Mouse (Mus musculus): ENCODE measurements around the gene Actc1. TPM values are rescaled to one million over a fixed set of nuclear protein-coding genes. Genes with fewer than 3 reads are reported as not detected.

The Actc1 gene
- total and polyA plus RNA-seq, 3 experiments, result not detected

DNA sequence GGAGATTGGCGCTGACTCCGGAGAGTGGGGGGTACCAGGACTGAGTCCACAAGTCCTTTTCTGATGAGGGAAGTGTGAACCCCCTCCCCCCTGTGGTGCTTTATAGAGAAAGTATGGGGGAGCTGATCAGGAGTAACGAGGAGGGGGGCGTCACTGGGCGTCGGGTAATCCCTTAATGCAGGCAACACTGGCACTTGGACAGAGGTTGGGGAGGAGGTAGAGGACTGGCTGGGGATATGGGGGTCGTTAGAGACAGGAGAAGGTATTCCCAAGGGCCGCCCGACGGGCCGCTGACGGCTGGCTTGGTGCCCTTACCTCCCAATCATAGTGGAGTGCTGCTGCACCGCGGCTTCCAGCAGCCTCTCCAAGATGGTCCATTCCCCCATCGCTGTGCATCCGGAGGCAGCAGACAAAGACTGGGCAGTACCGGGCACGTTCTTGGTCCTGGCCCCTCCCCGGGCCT lies 40.6 kb downstream of the Actc1 start:
- H3K79me2 ChIP-seq (replicated peaks; ENCODE audit: control insufficient read depth, extremely low read depth, insufficient read depth, poor library complexity, severe bottlenecking), result no peaks in the 10 kb centered on the region
- H3K9me3 ChIP-seq (replicated peaks; ENCODE audit: low read length), result peaks cover 3% of the 10 kb centered on the region
- no peaks in the 10 kb centered on the region for H3K27me3 ChIP-seq (replicated peaks)
- dilution Hi-C loops (cut with MboI; ENCODE audit: extremely low pct_ligation_motif_present, extremely low pct_unique_long_range_greater_than_20kb, low sequenced_read_pairs), result no loop called here
- DNase-seq (ENCODE audit: extremely low read depth), result no peak
- no peak overlapping the region for H3K4me2 ChIP-seq (ENCODE audit: insufficient read depth, low read depth, poor library complexity, severe bottlenecking)
- no peak overlapping the region for H3K9ac ChIP-seq (ENCODE audit: insufficient read depth, low read depth)
- no peak overlapping the region for H3K4me3 ChIP-seq (replicated peaks in 1 of 3; ENCODE audit: low read depth in 2 of 3, low read length in 2 of 3, poor library complexity in 1 of 3)
- H3K27ac ChIP-seq (ENCODE audit: insufficient read depth, low read depth), result no peak overlapping the region
- no peaks in the 10 kb centered on the region for H3K36me3 ChIP-seq (replicated peaks in 1 of 2; ENCODE audit: control insufficient read depth in 1 of 2, insufficient read depth in 1 of 2, low read length in 1 of 2)
- no peak for TF ChIP-seq GABPA (IDR thresholded peaks at IDR 0.05; ENCODE audit: insufficient replicate concordance, low read depth, low read length)
- TF ChIP-seq BHLHE40 (IDR thresholded peaks at IDR 0.05; ENCODE audit: low read depth, low read length), result no peak
- no peak for TF ChIP-seq CHD2 (IDR thresholded peaks at IDR 0.05; ENCODE audit: low read length)
- no peak for TF ChIP-seq NRF1 (IDR thresholded peaks at IDR 0.05; ENCODE audit: low read depth, low read length)
- TF ChIP-seq CTCF (conservative IDR thresholded peaks at IDR 0.05 in 1 of 2, IDR thresholded peaks at IDR 0.05 in 1 of 2; ENCODE audit: low read depth in 2 of 2, low read length in 2 of 2), result no peak
- no peak for TF ChIP-seq TBP (conservative IDR thresholded peaks at IDR 0.05; ENCODE audit: low read depth, low read length)
- TF ChIP-seq RCOR1 (conservative IDR thresholded peaks at IDR 0.05; ENCODE audit: low read depth, low read length), result no peak
- TF ChIP-seq UBTF (IDR thresholded peaks at IDR 0.05; ENCODE audit: low read depth, low read length), result no peak
- TF ChIP-seq ETS1 (conservative IDR thresholded peaks at IDR 0.05; ENCODE audit: low read depth, low read length), result no peak
- no peak for TF ChIP-seq ZKSCAN1 (IDR thresholded peaks at IDR 0.05; ENCODE audit: borderline replicate concordance, low read depth, low read length)
- TF ChIP-seq POLR2AphosphoS2 (IDR thresholded peaks at IDR 0.05; ENCODE audit: low read depth, low read length), result no peak
- TF ChIP-seq TCF12 (IDR thresholded peaks at IDR 0.05; ENCODE audit: low read depth, low read length), result no peak
- H3K4me1 ChIP-seq (ENCODE audit: control insufficient read depth in 1 of 2, insufficient read depth in 2 of 2), result no peaks in the 10 kb centered on the region
- in situ Hi-C loops (cut with MboI; ENCODE audit: low pct_ligation_motif_present, low pct_unique_long_range_greater_than_20kb, low sequenced_read_pairs), result no loop called here

DNA sequence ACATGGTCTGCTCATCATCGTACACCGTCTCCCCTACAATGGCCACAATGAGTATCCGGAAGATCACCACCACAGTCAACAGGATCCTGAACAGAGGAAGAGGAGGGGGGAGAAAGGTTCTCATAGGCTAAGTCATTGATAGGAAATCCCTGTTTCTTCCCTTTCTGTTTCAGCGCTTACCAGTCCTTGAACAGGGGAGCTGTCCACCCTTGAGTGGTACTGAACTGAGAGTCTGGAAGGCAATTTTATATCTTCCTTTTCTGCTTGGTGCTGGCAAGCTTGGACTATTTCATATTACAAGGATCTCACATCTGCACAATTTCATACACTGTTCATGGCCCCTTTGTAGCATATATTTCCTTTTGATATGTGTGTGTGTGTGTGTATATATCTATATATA lies 41.5 kb downstream of the Actc1 start:
- peaks cover 3% of the 10 kb centered on the region for H3K9me3 ChIP-seq (replicated peaks; ENCODE audit: low read length)
- peak; percentile 21 for DNase-seq (ENCODE audit: extremely low read depth)
- in situ Hi-C loops (cut with MboI; ENCODE audit: low pct_ligation_motif_present, low pct_unique_long_range_greater_than_20kb, low sequenced_read_pairs) (no loop called here), dilution Hi-C loops (cut with MboI; ENCODE audit: extremely low pct_ligation_motif_present, extremely low pct_unique_long_range_greater_than_20kb, low sequenced_read_pairs) (no loop called here)
- no peak for TF ChIP-seq MAFK (IDR thresholded peaks at IDR 0.05; ENCODE audit: insufficient replicate concordance, low read length)
- no peak for TF ChIP-seq ETS1 (conservative IDR thresholded peaks at IDR 0.05; ENCODE audit: low read depth, low read length)
- TF ChIP-seq USF2 (conservative IDR thresholded peaks at IDR 0.05; ENCODE audit: low read depth, low read length), result no peak
- TF ChIP-seq NELFE (IDR thresholded peaks at IDR 0.05; ENCODE audit: low read depth, low read length), result no peak
- no peak for TF ChIP-seq CTCF (conservative IDR thresholded peaks at IDR 0.05 in 1 of 2, IDR thresholded peaks at IDR 0.05 in 1 of 2; ENCODE audit: low read depth in 2 of 2, low read length in 2 of 2)
- no peak for TF ChIP-seq E2F4 (IDR thresholded peaks at IDR 0.05; ENCODE audit: insufficient replicate concordance, low read depth, low read length)
- no peak for TF ChIP-seq TBP (conservative IDR thresholded peaks at IDR 0.05; ENCODE audit: low read depth, low read length)
- no peak for TF ChIP-seq GABPA (IDR thresholded peaks at IDR 0.05; ENCODE audit: insufficient replicate concordance, low read depth, low read length)
- TF ChIP-seq POLR2AphosphoS2 (IDR thresholded peaks at IDR 0.05; ENCODE audit: low read depth, low read length), result no peak
- no peak for TF ChIP-seq MYC (IDR thresholded peaks at IDR 0.05; ENCODE audit: low read depth, low read length)
- no peak for TF ChIP-seq EP300 (IDR thresholded peaks at IDR 0.05; ENCODE audit: low read length)
- TF ChIP-seq TCF12 (IDR thresholded peaks at IDR 0.05; ENCODE audit: low read depth, low read length), result no peak
- no peak for TF ChIP-seq NRF1 (IDR thresholded peaks at IDR 0.05; ENCODE audit: low read depth, low read length)
- no peak for TF ChIP-seq ZNF384 (IDR thresholded peaks at IDR 0.05; ENCODE audit: low read depth, low read length)
- no peaks in the 10 kb centered on the region for H3K4me1 ChIP-seq (ENCODE audit: control insufficient read depth in 1 of 2, insufficient read depth in 2 of 2)
- H3K4me3 ChIP-seq (replicated peaks in 1 of 3; ENCODE audit: low read depth in 2 of 3, low read length in 2 of 3, poor library complexity in 1 of 3), result no peak overlapping the region
- no peak overlapping the region for H3K4me2 ChIP-seq (ENCODE audit: insufficient read depth, low read depth, poor library complexity, severe bottlenecking)
- no peaks in the 10 kb centered on the region for H3K27me3 ChIP-seq (replicated peaks)
- H3K36me3 ChIP-seq (replicated peaks in 1 of 2; ENCODE audit: control insufficient read depth in 1 of 2, insufficient read depth in 1 of 2, low read length in 1 of 2), result no peaks in the 10 kb centered on the region
- H3K9ac ChIP-seq (ENCODE audit: insufficient read depth, low read depth), result no peak overlapping the region
- no peak overlapping the region for H3K27ac ChIP-seq (ENCODE audit: insufficient read depth, low read depth)
- no peaks in the 10 kb centered on the region for H3K79me2 ChIP-seq (replicated peaks; ENCODE audit: control insufficient read depth, extremely low read depth, insufficient read depth, poor library complexity, severe bottlenecking)

All from CH12.LX (cell line).